Mouse (Mus musculus): ENCODE data around the gene Sohlh1.

DNA sequence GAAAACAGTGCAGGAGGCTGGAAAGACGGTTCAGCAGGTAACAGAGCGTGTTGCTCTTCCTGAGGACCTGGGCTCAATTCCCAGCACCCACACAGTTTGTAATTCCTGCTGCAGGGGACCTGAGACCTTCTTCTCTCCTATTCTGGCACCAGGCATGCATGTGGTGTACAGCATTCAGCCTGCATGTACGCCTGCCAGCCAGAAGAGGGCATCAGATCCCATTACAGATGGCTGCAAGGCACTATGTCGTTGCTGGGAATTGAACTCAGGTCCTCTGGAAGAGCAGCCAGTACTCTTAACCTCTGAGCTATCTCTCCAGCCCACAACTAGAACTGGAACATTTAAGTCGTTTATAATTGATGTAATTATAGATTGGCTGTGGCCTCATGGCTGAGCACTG is 33.7 kb downstream of the Sohlh1 start:
- TF ChIP-seq HCFC1 (IDR thresholded peaks at IDR 0.05; ENCODE audit: borderline replicate concordance, insufficient read depth, low read length) (no peak), CHD2 (IDR thresholded peaks at IDR 0.05; ENCODE audit: low read depth, low read length) (no peak), MAFK (IDR thresholded peaks at IDR 0.05; ENCODE audit: insufficient read depth, low read depth, low read length) (no peak)

All from ES-E14 (cell line).